Mouse (Mus musculus) spleen, embryonic (tissue): ENCODE data around the gene Dcaf7.

Experiments
- CTCF ChIA-PET: fragments of 350-600 bp; sonication (Branson Sonifier 250); formaldehyde crosslinking; loops from one replicate; lab custom pipeline; 2022; lab: Charles Lee

Dcaf7 gene

GRCm38 (mm10) chr11:106102866-106103265 is 66.2 kb downstream of the Dcaf7 start:
- CTCF ChIA-PET = no interaction called here

GRCm38 (mm10) chr11:106106047-106106587 is 69.4 kb downstream of the Dcaf7 start:
- CTCF ChIA-PET = no interaction called here
